Mouse (Mus musculus) small intestine, adult 2 months (tissue): ENCODE measurements around the gene Nkx2-3. TPM values are rescaled to one million over a fixed set of nuclear protein-coding genes. Genes with fewer than 3 reads are reported as not detected.

Experiments
- H3K27ac ChIP-seq: fragments of 200-500 bp; 2 replicates; pipeline ENCODE4 v1.5.1; 2012; ENCODE audit warnings: low read depth, low read length, control low read depth, inconsistent platforms; ENCODE audit not compliant: insufficient read depth
- H3K27me3 ChIP-seq: fragments of 200-500 bp; 2 replicates; pipeline ENCODE4 v1.6.1; 2012; ENCODE audit warnings: mild to moderate bottlenecking, moderate library complexity, low read length, inconsistent platforms; ENCODE audit not compliant: control insufficient read depth, insufficient read depth
- H3K36me3 ChIP-seq: fragments of 200-500 bp; 2 replicates; pipeline ENCODE4 v1.6.1; 2012; ENCODE audit warnings: mild to moderate bottlenecking, low read length, control low read depth, inconsistent platforms; ENCODE audit not compliant: control insufficient read depth, insufficient read depth
- H3K4me1 ChIP-seq: fragments of 200-500 bp; 2 replicates; pipeline ENCODE4 v1.6.1; 2012; ENCODE audit warnings: low read length, inconsistent platforms, mixed read lengths; ENCODE audit not compliant: control insufficient read depth, insufficient read depth, insufficient read length
- H3K4me3 ChIP-seq: fragments of 200-500 bp; 2 replicates; pipeline ENCODE4 v1.5.1; 2012; ENCODE audit warnings: low read depth, mild to moderate bottlenecking, control low read depth, inconsistent platforms, low read length, moderate library complexity
- CTCF ChIP-seq: fragments of 200-500 bp; IDR thresholded peaks from 2 replicates; pipeline ENCODE4 v1.5.1; 2012; ENCODE audit warnings: low read depth, mild to moderate bottlenecking, control low read depth, inconsistent platforms, low read length, moderate library complexity, mixed read lengths; ENCODE audit not compliant: insufficient replicate concordance, insufficient read length; ENCODE audit errors: extremely low read depth
- POLR2A ChIP-seq: fragments of 200-500 bp; IDR thresholded peaks from 2 replicates; pipeline ENCODE4 v1.6.1; 2012; ENCODE audit warnings: low read depth, mild to moderate bottlenecking, control low read depth, inconsistent platforms, low read length, moderate library complexity
- WGBS: fragments of 180-500 bp; shearing (Covaris S2); methylation state at CpG from one replicate; pipeline ENCODE4 v1.1.7; 2018; 5-methylcytosine and 5-hydroxymethylcytosine counted together
- polyA plus RNA-seq: library from polyadenylated mRNA; depleted of rRNA; stranded (reverse); fragments of >200 nt; gene quantifications from 2 replicates; pipeline ENCODE4 v1.2.3, GENCODE M21; 2012

Gene Nkx2-3
- polyA plus RNA-seq, 1 experiment = 24.9 TPM

DNA sequence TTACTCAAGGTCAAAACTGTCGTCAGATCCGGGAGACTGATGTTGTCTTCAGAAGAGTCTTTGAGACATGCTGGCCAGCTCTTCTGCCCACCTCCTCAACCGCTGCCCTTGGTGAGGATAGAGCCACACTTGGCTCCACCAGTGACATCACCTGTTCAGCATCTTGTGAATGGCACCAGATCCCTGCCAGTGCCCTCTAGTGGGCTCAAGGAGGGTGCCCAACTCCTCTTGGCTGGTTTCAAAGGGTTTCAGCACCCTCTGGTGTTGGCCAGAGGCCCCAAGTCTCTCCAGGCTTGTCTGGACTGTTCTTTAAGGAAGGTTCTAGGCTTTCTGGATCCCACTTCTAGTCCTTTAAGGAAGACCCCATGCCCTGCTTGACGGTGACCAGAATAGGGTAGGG is 11.8 kb downstream of the Nkx2-3 start:
- Histone ChIP-seq H3K27ac (no peak overlapping the region), H3K27me3 (peaks cover 23% of the 10 kb centered on the region), H3K4me3 (no peak overlapping the region), H3K4me1 (no peaks in the 10 kb centered on the region), H3K36me3 (no peaks in the 10 kb centered on the region)
- TF ChIP-seq CTCF = peak; percentile 97
- TF ChIP-seq POLR2A = no peak
- 48% methylated on average over 4 of the region's 4 CpGs for WGBS

DNA sequence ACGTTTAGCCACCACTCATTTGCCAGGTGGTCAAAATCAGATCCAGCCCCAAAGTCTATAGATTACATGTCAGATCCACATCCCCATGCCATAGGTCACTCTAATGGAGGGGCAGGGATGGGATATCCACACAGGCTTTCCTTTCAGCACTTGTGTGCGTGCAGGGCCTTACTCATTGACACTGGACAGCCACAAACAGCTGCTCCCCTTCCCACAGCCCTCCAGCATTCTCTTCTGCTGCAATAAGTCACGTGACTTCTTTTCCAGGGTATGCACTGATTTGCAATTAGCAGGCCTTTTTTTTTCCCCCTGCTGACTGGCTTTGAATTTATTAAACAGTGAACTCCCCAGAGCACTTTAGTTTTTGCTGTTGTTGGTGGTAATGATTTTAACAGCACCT is 14.0 kb downstream of the Nkx2-3 start:
- TF ChIP-seq CTCF (no peak), POLR2A (no peak)
- Histone ChIP-seq H3K4me3 (no peak overlapping the region), H3K36me3 (no peaks in the 10 kb centered on the region), H3K27me3 (peaks cover 8% of the 10 kb centered on the region; the same call in 1 of the 2 replicates), H3K27ac (no peak overlapping the region), H3K4me1 (no peaks in the 10 kb centered on the region)
- 53% methylated on average over 3 of the region's 3 CpGs for WGBS

DNA sequence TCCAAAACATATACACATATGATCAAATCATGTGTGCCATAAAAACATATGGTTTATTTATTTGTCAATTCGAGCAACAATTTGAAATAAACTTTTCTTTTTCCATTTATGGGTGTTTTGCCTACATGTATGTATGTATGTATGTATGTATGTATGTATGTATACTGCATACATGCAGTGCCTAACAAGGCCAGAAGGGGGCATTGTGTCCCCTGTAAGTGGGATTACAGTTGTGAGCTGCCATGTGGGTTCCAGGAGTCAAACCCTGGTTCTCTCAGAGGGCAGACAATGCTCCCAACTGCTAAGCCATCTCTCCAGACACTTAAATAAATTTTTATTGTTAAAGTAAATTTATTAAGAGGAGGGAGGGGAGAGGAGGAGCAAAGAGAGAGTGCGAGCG is 15.2 kb downstream of the Nkx2-3 start:
- H3K4me1 ChIP-seq = no peaks in the 10 kb centered on the region
- H3K4me3 ChIP-seq = no peak overlapping the region
- no peaks in the 10 kb centered on the region for H3K36me3 ChIP-seq
- TF ChIP-seq CTCF (no peak), POLR2A (no peak)
- no peak overlapping the region for H3K27ac ChIP-seq
- H3K27me3 ChIP-seq = peaks cover 5% of the 10 kb centered on the region; the same call in 1 of the 2 replicates
- WGBS = 94% methylated on average over 3 of the region's 3 CpGs

DNA sequence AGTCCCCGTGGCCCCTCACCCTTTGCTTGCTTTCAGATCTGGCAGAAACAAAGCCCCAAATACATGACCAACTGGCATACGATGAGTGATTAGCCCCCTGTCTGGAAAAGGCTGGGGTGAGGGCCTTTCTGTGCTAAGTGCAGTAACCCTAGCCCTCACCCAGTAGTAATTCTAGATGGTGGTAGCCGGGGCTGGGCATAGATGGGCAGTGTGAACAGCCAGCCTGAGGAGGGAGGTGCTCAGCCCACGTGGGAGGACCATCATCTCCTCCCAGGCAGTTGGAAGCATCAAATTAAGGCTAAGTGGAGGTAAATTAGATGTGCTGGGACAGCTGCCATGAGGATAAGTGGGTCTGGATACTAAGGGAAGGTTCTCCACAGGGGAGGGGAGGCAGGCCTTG is 17.0 kb downstream of the Nkx2-3 start:
- 56% methylated on average over 4 of the region's 4 CpGs for WGBS
- no peaks in the 10 kb centered on the region for H3K36me3 ChIP-seq
- TF ChIP-seq POLR2A = no peak
- TF ChIP-seq CTCF = no peak

DNA sequence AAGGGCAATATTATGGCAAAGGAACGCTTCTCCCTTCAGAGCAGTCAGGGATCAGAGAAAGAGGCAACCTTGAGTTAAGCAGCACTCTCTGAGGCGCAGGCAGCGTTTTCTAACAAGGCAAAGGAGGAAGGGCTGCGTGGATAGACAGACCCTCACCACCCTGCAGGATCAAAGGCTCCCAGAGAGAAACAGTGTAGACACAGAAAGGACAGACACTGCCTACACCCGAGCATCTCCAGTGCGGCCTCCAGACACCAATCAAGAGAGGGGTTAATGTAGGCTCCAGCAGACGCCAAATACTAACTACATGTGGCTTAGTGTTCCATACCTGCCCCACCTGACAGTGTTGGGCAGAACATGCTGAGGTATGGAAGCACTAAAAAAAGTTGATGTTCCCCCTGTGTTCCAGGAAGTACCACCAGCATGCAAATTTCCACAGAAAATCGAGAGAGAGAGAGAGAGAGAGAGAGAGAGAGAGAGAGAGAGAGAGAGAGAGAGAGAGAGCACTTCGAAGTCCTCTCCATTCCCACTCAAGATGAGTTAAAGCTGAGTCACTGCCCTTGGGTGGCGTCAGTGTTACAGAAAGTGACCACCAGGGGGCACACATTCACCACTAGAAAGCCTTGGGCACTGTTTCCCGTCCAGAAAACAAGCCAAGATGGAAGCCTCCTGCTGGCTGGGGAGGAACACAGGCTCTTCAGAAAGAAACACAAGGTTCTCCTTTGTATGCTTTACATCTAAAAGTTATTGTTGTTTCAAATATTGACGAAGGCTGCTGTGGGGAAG is 18.5 kb downstream of the Nkx2-3 start:
- WGBS = 30% methylated on average over 12 of the region's 12 CpGs
- TF ChIP-seq CTCF (peak; percentile 97; the same call in 1 of the 2 replicates), POLR2A (no peak)
- Histone ChIP-seq H3K4me1 (no peaks in the 10 kb centered on the region), H3K27ac (no peak overlapping the region), H3K27me3 (no peaks in the 10 kb centered on the region), H3K36me3 (no peaks in the 10 kb centered on the region), H3K4me3 (no peak overlapping the region)

More for the DNA sequence above, 17.0 kb downstream of the Nkx2-3 start:
- Histone ChIP-seq H3K4me3 (no peak overlapping the region), H3K27me3 (no peaks in the 10 kb centered on the region; the same call in 1 of the 2 replicates), H3K4me1 (no peaks in the 10 kb centered on the region), H3K27ac (no peak overlapping the region)

DNA sequence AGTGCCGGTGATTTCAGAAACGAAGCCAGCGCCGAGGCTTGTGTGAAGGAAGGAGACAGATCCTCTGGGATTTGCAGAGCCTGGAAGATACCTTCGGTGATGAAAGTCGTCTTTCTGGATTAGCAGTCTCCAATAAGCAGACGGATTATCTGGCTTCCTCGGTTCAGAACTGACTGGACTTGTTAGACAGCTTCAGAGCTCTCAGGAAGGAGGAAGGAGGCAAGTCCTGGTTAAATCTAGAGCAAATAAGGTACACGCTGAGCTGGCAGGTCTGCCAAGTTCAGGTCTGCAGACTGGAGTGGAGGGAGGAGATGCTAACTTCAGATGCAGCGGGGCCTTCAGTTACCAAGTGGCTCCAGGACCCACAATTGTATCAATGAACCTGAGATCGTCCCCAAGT is 29.7 kb downstream of the Nkx2-3 start:
- TF ChIP-seq POLR2A (no peak), CTCF (no peak)
- Histone ChIP-seq H3K27me3 (no peaks in the 10 kb centered on the region), H3K4me1 (peaks cover 7% of the 10 kb centered on the region; the same call in 1 of the 2 replicates), H3K36me3 (no peaks in the 10 kb centered on the region), H3K27ac (no peak overlapping the region), H3K4me3 (no peak overlapping the region)
- WGBS = 37% methylated on average over 11 of the region's 11 CpGs

DNA sequence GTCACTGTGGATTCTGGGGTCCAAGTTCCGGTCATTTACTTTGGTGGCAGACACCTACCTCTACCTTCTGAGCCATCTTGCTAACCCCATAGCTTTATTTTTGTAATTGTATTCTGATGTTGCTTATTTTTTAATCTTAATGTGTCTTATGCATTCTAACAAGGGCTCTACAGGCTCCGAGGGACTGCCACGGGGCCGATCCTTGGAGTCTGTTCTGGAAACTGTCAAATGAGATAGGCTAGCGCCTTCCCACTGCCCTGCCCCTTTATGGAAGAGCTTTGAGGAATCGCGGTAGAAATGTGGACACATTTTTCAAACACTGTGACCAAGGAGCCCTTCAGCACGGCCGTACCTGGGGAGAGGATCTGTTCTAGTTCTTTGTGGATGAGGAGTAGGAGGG is 30.7 kb downstream of the Nkx2-3 start:
- no peaks in the 10 kb centered on the region for H3K27me3 ChIP-seq
- H3K27ac ChIP-seq = no peak overlapping the region
- no peak for TF ChIP-seq POLR2A
- no peaks in the 10 kb centered on the region for H3K36me3 ChIP-seq
- H3K4me1 ChIP-seq = peaks cover 7% of the 10 kb centered on the region; the same call in 1 of the 2 replicates
- WGBS = 70% methylated on average over 9 of the region's 9 CpGs
- no peak overlapping the region for H3K4me3 ChIP-seq

DNA sequence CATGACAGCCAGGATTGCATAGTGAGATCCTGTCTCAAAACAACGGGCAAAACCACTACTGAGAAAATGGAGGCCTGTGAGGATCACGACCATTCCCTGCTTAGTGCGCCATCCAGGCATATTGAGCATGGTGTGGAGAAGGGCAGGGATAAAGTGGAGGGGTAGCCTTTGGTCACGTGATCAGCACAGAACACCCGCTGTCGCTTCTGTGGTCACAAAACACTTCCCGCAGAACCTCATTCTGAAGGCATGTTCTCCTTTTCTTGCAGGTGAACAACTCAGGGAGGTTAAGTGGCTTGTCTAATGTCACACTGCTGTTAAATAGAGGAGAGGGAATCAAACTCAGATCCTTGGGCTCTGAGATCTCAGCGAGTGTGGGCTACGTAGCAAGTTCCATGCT is 33.4 kb downstream of the Nkx2-3 start:
- Histone ChIP-seq H3K27me3 (no peaks in the 10 kb centered on the region), H3K4me3 (no peak overlapping the region), H3K27ac (peak overlapping the region; percentile 55), H3K36me3 (no peaks in the 10 kb centered on the region), H3K4me1 (peaks cover 7% of the 10 kb centered on the region)
- 90% methylated on average over 9 of the region's 9 CpGs for WGBS
- no peak for TF ChIP-seq CTCF
- TF ChIP-seq POLR2A = no peak
